Mouse (Mus musculus): ENCODE results near the gene Gtpbp8. TPM values are rescaled to one million over a fixed set of nuclear protein-coding genes. Genes with fewer than 3 reads are reported as not detected.

Gtpbp8 gene
- total RNA-seq, 2 experiments from 2014 or later, result 1.7 to 3.5 TPM

DNA sequence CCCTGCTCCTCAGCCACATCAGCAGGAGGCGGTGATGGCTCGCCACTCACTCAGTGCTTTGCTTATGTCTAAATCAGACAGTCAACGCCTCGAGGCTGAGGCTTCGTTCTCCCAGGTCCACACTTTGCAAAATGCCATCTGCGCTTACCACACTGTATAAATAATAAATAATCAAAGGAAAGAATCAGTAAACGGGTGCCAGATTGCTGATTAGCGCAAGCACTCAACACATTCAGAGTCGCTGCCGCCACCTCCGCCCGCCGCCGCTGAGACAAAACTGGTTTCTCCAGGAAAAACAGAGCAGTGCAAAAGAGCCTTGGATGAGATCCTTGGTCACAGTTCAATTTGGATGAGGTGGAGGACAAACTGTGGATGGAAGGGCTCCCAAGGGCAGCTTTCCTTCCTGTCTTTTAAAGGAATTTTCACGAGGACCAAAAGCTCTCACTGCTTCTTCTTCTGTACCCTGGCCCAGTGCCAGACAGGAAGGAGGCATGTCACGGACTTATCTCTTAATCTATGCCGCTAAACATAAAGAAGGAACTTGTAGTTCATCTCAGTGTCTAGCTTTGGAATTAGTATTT, 54.5 kb downstream of the Gtpbp8 start:
- no peak for ATAC-seq (replicated peaks; ENCODE audit: low FRiP score, poor library complexity, severe bottlenecking)

DNA sequence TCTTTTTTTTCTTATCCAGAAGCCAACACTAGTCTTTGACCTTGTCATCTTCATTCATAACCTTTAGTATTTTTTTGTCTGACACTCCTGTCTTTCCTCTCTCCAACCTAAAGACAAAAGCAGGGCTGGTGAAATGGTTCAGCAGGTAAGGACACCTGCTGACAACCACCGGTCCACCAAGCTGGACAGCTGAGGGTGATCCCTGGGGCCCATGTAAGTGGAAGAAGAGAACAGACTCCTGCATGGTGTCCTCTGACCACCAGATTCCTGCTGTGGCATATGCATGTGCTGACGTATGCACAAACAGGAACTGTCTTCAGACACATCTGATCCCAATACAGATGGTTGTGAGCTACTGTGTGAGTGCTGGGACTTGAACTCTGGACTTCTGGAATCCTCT, 55.1 kb downstream of the Gtpbp8 start:
- ATAC-seq (replicated peaks; ENCODE audit: low FRiP score, poor library complexity, severe bottlenecking), result no peak

DNA sequence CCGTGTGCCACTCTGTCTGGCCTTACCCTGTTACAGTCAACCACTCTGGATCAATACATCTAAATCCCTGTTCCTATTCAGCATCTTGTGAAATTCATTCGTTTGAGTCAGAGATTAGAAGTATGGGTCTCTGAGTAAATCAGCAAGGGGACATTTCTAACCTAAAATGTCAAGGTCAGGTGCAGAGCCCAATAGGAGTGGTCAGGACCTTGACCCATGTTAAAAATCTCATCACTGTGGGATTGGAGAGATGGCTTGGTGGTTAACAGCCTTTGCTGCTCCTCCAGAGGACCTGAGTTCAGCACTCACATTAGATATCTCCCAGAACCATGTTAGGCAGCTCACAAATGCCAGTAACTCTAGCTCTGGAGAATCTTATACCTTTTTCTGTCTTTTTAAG, 55.7 kb downstream of the Gtpbp8 start:
- no peak for ATAC-seq (replicated peaks; ENCODE audit: low FRiP score, poor library complexity, severe bottlenecking)

DNA sequence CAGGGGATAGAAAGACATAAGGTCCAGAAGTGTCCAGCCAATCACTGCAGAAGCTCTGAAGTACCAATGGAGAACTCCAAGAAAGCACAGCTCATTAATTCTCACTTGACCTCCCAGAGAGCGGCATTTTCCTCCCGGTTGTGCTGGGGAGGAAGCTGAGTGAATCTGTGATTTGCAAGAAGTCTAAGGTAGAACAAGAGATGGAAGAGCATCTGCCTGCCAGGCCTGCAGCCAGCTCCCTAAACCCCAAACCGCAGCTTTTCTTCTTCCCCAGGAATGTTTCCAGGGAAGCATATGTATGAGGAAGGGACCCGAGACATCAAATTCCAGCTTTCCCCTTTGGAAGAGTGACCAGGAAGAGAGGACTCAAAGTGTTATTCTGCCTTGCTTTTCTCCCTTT, 57.7 kb downstream of the Gtpbp8 start:
- ATAC-seq (replicated peaks; ENCODE audit: low FRiP score, poor library complexity, severe bottlenecking), result no peak

DNA sequence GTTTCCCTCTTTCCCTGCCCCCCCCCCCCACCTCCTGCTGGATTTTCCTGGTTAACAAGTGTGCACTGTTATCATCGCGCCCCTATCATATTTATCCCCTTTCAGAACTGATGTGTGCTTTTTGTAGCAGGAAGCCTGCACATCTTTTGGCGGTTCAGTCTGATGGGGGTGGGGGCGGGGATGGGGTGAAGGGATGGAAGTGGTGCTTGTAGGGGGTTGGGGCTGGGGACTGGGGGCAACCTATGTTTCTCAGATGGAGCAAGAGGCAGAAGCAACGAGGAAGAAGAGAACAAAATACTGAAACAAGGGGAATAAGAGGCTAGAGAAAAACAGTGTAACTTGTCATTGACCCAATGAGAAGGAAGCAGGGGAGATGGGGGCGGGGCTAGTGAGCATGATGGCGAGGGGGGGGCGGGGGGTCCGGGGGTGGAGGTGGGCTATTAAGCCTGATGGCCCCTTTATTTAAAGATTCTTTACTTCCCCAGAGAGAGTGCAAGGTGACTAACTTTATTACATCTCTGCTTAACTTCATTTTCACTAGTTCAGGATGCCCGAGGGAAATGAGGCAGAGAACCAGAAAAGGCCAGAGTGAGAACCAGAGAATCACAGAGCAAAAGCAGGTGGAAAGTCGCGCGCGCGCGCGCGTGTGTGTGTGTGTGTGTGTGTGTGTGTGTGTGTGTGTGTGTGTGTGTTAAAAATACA, 58.3 kb downstream of the Gtpbp8 start:
- no peak for ATAC-seq (replicated peaks; ENCODE audit: low FRiP score, poor library complexity, severe bottlenecking)

DNA sequence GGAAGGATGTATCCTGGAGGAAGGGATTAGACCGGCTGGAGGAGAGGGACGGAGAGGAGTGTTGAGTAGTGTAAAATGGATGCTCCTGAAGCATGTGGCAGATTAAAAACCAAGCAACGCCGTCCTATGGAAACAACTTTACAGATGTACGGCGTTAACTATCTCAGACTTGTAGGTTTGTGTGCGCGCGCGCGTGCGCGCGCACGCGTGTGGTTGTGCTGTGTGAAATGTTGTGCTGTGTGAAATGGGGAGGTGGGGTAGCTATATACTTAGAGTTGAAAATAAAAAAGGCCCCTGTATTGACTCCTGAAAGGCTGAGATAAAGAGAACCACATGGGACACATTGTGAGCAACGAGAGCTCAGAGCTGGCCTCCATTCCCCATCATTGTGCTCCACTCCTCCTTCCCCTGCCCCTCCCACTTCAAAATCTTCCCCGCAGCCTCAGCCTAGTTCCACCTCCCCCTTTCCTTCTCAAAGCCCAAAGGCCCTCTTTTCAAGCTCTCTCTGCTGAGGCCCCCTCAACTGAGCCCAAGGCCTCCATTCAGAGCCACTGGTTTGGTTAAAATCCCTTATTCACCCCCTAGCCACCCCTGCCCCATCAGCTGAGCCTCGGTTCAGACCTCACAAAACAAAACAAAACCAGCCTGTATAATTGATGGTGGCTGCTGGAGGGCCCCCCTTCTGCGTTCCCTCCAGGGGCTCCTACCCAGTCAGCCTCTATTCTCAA, 59.0 kb downstream of the Gtpbp8 start:
- no peak for ATAC-seq (replicated peaks; ENCODE audit: low FRiP score, poor library complexity, severe bottlenecking)

Other genes with a start within 250 kb of the Gtpbp8 start
- gene Boc, start 187.5 kb downstream of the Gtpbp8 start, total RNA-seq (2015; ENCODE audit: low replicate concordance), result not detected in 2 replicates
- not detected in 2 replicates for gene Boc, start 187.5 kb downstream of the Gtpbp8 start, total RNA-seq (2017; ENCODE audit: low replicate concordance)
- gene Nepro, start 22.1 kb downstream of the Gtpbp8 start, total RNA-seq (2015; ENCODE audit: low replicate concordance), result 0.96 and 1.7 TPM in 2 replicates
- 2.4 and 4.6 TPM in 2 replicates for gene Nepro, start 22.1 kb downstream of the Gtpbp8 start, total RNA-seq (2017; ENCODE audit: low replicate concordance)
- 4.8 and 8.2 TPM in 2 replicates for gene Cd200r1, start 19.4 kb upstream of the Gtpbp8 start, total RNA-seq (2015; ENCODE audit: low replicate concordance)
- gene Cd200r1, start 19.4 kb upstream of the Gtpbp8 start, total RNA-seq (2017; ENCODE audit: low replicate concordance), result 1.5 and 4.5 TPM in 2 replicates
- not detected in 2 replicates for gene Cd200r4, start 65.4 kb upstream of the Gtpbp8 start, total RNA-seq (2015; ENCODE audit: low replicate concordance)
- 0.28 and 1.3 TPM in 2 replicates for gene Cd200r4, start 65.4 kb upstream of the Gtpbp8 start, total RNA-seq (2017; ENCODE audit: low replicate concordance)
- gene Cd200r2, start 120.7 kb upstream of the Gtpbp8 start, total RNA-seq (2015; ENCODE audit: low replicate concordance), result not detected in 2 replicates
- 1.1 TPM in 1 of 2 replicates, not detected in the other for gene Cd200r2, start 120.7 kb upstream of the Gtpbp8 start, total RNA-seq (2017; ENCODE audit: low replicate concordance)
- 1.0 and 32.7 TPM in 2 replicates for gene Cd200r3, start 197.3 kb upstream of the Gtpbp8 start, total RNA-seq (2015; ENCODE audit: low replicate concordance)
- 5.2 and 10.1 TPM in 2 replicates for gene Cd200r3, start 197.3 kb upstream of the Gtpbp8 start, total RNA-seq (2017; ENCODE audit: low replicate concordance)